Mouse (Mus musculus) CH12.LX (cell line): ENCODE results near the gene Prdm5. TPM values are rescaled to one million over a fixed set of nuclear protein-coding genes. Genes with fewer than 3 reads are reported as not detected.

Experiments
- DNase-seq: peaks from one replicate; pipeline ENCODE4 v3.0.0-alpha.2; 2013; ENCODE audit errors: extremely low read depth
- H3K27ac ChIP-seq: 2 replicates; pipeline ENCODE4 v1.5.1; 2012; ENCODE audit warnings: low read depth, mild to moderate bottlenecking, control low read depth, moderate library complexity; ENCODE audit not compliant: insufficient read depth
- H3K27me3 ChIP-seq: replicated peaks from 2 replicates; pipeline ENCODE3; 2012; ENCODE audit warnings: inconsistent platforms
- H3K36me3 ChIP-seq, 2 experiments: replicated peaks in 1 of 2; 2 replicates each; pipeline versions ENCODE3 to v1.6.1; 2012; ENCODE audit warnings: inconsistent platforms in 1 of 2, low read length in 1 of 2, mild to moderate bottlenecking in 1 of 2, mixed read lengths in 1 of 2, moderate library complexity in 1 of 2; ENCODE audit not compliant: control insufficient read depth in 1 of 2, insufficient read depth in 1 of 2
- H3K4me1 ChIP-seq, 2 experiments: 2 replicates each; pipeline ENCODE4 v1.6.1; 2012; ENCODE audit warnings: inconsistent platforms in 1 of 2, moderate library complexity in 1 of 2; ENCODE audit not compliant: insufficient read depth in 2 of 2, control insufficient read depth in 1 of 2
- H3K4me2 ChIP-seq: 2 replicates; pipeline ENCODE4 v1.6.1; 2012; ENCODE audit warnings: low read depth, mild to moderate bottlenecking, control low read depth; ENCODE audit not compliant: poor library complexity, insufficient read depth, severe bottlenecking
- H3K4me3 ChIP-seq, 3 experiments: fragments of 150-350 bp in 1 of 3; sonication (generic) in 1 of 3; replicated peaks in 1 of 3; 2 replicates each; pipeline versions ENCODE3 to v1.5.1; 2011 to 2012; ENCODE audit warnings: low read depth in 2 of 3, low read length in 2 of 3, mild to moderate bottlenecking in 2 of 3, moderate library complexity in 2 of 3, control low read depth in 1 of 3, improper control_type of control experiment in 1 of 3, inconsistent platforms in 1 of 3, mixed read lengths in 1 of 3; ENCODE audit not compliant: poor library complexity in 1 of 3
- H3K79me2 ChIP-seq: replicated peaks from 2 replicates; pipeline ENCODE4 v1.6.1; 2012; ENCODE audit warnings: mild to moderate bottlenecking, moderate library complexity; ENCODE audit not compliant: control insufficient read depth, poor library complexity, insufficient read depth, severe bottlenecking; ENCODE audit errors: extremely low read depth
- H3K9ac ChIP-seq: 2 replicates; pipeline ENCODE4 v1.6.1; 2012; ENCODE audit warnings: low read depth, mild to moderate bottlenecking, control low read depth, moderate library complexity; ENCODE audit not compliant: insufficient read depth
- H3K9me3 ChIP-seq: replicated peaks from 2 replicates; pipeline ENCODE3; 2012; ENCODE audit warnings: low read length, inconsistent platforms, mixed read lengths
- CHD1 ChIP-seq: IDR thresholded peaks from 2 replicates; pipeline ENCODE4 v1.6.1; 2012; ENCODE audit warnings: low read depth, low read length, improper control_type of control experiment, inconsistent platforms
- EP300 ChIP-seq: IDR thresholded peaks from 2 replicates; pipeline ENCODE4 v1.6.1; 2011; ENCODE audit warnings: low read length, improper control_type of control experiment
- ETS1 ChIP-seq: conservative IDR thresholded peaks from 2 replicates; pipeline ENCODE4 v1.6.1; 2012; ENCODE audit warnings: low read depth, mild to moderate bottlenecking, inconsistent platforms, low read length, improper control_type of control experiment, moderate library complexity
- GABPA ChIP-seq: IDR thresholded peaks from 2 replicates; pipeline ENCODE4 v1.6.1; 2012; ENCODE audit warnings: low read depth, low read length, improper control_type of control experiment, inconsistent platforms; ENCODE audit not compliant: insufficient replicate concordance
- IRF4 ChIP-seq: IDR thresholded peaks from 2 replicates; pipeline ENCODE4 v1.6.1; 2014; ENCODE audit warnings: low read depth, mild to moderate bottlenecking, inconsistent platforms, low read length, improper control_type of control experiment
- JUN ChIP-seq: IDR thresholded peaks from 2 replicates; pipeline ENCODE4 v1.6.1; 2011; ENCODE audit warnings: low read depth, mild to moderate bottlenecking, low read length, improper control_type of control experiment, moderate library complexity; ENCODE audit not compliant: insufficient read depth
- JUND ChIP-seq: conservative IDR thresholded peaks from 2 replicates; pipeline ENCODE4 v1.6.1; 2011; ENCODE audit warnings: low read depth, low read length, improper control_type of control experiment
- MAFK ChIP-seq: IDR thresholded peaks from 2 replicates; pipeline ENCODE4 v1.6.1; 2011; ENCODE audit warnings: low read length, improper control_type of control experiment; ENCODE audit not compliant: insufficient replicate concordance
- MEF2A ChIP-seq: IDR thresholded peaks from 2 replicates; pipeline ENCODE4 v1.6.1; 2014; ENCODE audit warnings: low read depth, mild to moderate bottlenecking, inconsistent platforms, low read length, improper control_type of control experiment, borderline replicate concordance
- NELFE ChIP-seq: IDR thresholded peaks from 2 replicates; pipeline ENCODE4 v1.6.1; 2011; ENCODE audit warnings: low read depth, low read length, improper control_type of control experiment
- POLR2AphosphoS2 ChIP-seq: IDR thresholded peaks from 2 replicates; pipeline ENCODE4 v1.6.1; 2011; ENCODE audit warnings: low read depth, low read length, improper control_type of control experiment
- TBP ChIP-seq: conservative IDR thresholded peaks from 2 replicates; pipeline ENCODE4 v1.6.1; 2011; ENCODE audit warnings: low read depth, low read length, improper control_type of control experiment
- TCF12 ChIP-seq: IDR thresholded peaks from 2 replicates; pipeline ENCODE4 v1.6.1; 2014; ENCODE audit warnings: low read depth, mild to moderate bottlenecking, inconsistent platforms, low read length, improper control_type of control experiment
- USF1 ChIP-seq: IDR thresholded peaks from 2 replicates; pipeline ENCODE4 v1.6.1; 2014; ENCODE audit warnings: low read depth, mild to moderate bottlenecking, inconsistent platforms, low read length, improper control_type of control experiment
- ZC3H11A ChIP-seq: IDR thresholded peaks from 2 replicates; pipeline ENCODE4 v1.6.1; 2012; ENCODE audit warnings: low read depth, mild to moderate bottlenecking, inconsistent platforms, low read length, improper control_type of control experiment
- ZNF384 ChIP-seq: IDR thresholded peaks from 2 replicates; pipeline ENCODE4 v1.6.1; 2012; ENCODE audit warnings: low read depth, low read length, improper control_type of control experiment, inconsistent platforms
- dilution Hi-C: fragments of 300-500 bp; cut with MboI; formaldehyde crosslinking; loops from 2 replicates; pipeline ENCODE4 v1.14.3; 2020; ENCODE audit warnings: low sequenced_read_pairs; ENCODE audit not compliant: extremely low pct_unique_long_range_greater_than_20kb, extremely low pct_ligation_motif_present
- in situ Hi-C: fragments of 300-500 bp; cut with MboI; formaldehyde crosslinking; loops from 3 replicates; pipeline ENCODE4 v1.14.3; 2019; ENCODE audit warnings: low sequenced_read_pairs, low pct_ligation_motif_present, low pct_unique_long_range_greater_than_20kb, mixed read lengths
- polyA plus RNA-seq: library from polyadenylated mRNA; unstranded; fragments of >175 nt; gene quantifications from 2 replicates; pipeline ENCODE4 v1.2.1, GENCODE M21; 2012; ENCODE audit warnings: low read depth; ENCODE audit not compliant: insufficient read length
- total RNA-seq, 2 experiments: library from RNA; depleted of rRNA; stranded (reverse); fragments of 300-350 nt in 1 of 2; fragments of >200 nt in 1 of 2; gene quantifications; 2 replicates each; pipeline ENCODE4 v1.2.3; 2012 to 2014

Prdm5 gene
- total and polyA plus RNA-seq, 3 experiments: not detected

GRCm38 (mm10) chr6:65767911-65768310 lies 10.9 kb upstream of the Prdm5 start:
- TF ChIP-seq ZC3H11A (no peak), TBP (no peak)
- TF ChIP-seq, all 38 proteins: peak for 0
- dilution Hi-C loops (no loop called here), in situ Hi-C loops (no loop called here)

GRCm38 (mm10) chr6:65773566-65773965 lies 5.2 kb upstream of the Prdm5 start:
- dilution Hi-C loops (no loop called here), in situ Hi-C loops (no loop called here)
- H3K79me2 ChIP-seq: no peaks in the 10 kb centered on the region
- DNase-seq: peak; percentile 51
- H3K9me3 ChIP-seq: no peaks in the 10 kb centered on the region
- no peak overlapping the region for H3K27ac ChIP-seq
- H3K4me1 ChIP-seq: peaks cover 0 to 12% of the 10 kb centered on the region in 2 experiments; a peak in 2 of 4 replicates
- TF ChIP-seq ETS1: no peak
- TF ChIP-seq JUND: no peak
- no peak for TF ChIP-seq NELFE
- peak; percentile 87 for TF ChIP-seq IRF4
- TF ChIP-seq EP300: peak; percentile 75
- no peak for TF ChIP-seq USF1
- TF ChIP-seq CHD1: no peak
- no peak for TF ChIP-seq ZNF384
- TF ChIP-seq GABPA: no peak
- peak; percentile 62 for TF ChIP-seq MEF2A
- TF ChIP-seq POLR2AphosphoS2: no peak
- TF ChIP-seq MAFK: peak; percentile 26; the same call in 1 of the 2 replicates
- TF ChIP-seq TBP: no peak
- TF ChIP-seq JUN: no peak
- no peak for TF ChIP-seq TCF12
- H3K4me3 ChIP-seq: no peak overlapping the region
- no peaks in the 10 kb centered on the region for H3K36me3 ChIP-seq
- H3K9ac ChIP-seq: no peak overlapping the region
- H3K27me3 ChIP-seq: no peaks in the 10 kb centered on the region
- H3K4me2 ChIP-seq: peak overlapping the region; percentile 5

More at GRCm38 (mm10) chr6:65767911-65768310, 10.9 kb upstream of the Prdm5 start:
- no peak for DNase-seq
- Histone ChIP-seq H3K79me2 (no peaks in the 10 kb centered on the region), H3K9me3 (no peaks in the 10 kb centered on the region), H3K27ac (no peak overlapping the region), H3K36me3 (no peaks in the 10 kb centered on the region), H3K4me1 (peaks cover 2 to 12% of the 10 kb centered on the region in 2 experiments; a peak in 3 of 4 replicates), H3K4me3 (no peak overlapping the region), H3K9ac (no peak overlapping the region), H3K4me2 (no peak overlapping the region), H3K27me3 (no peaks in the 10 kb centered on the region)
